Mouse (Mus musculus) adrenal gland, postnatal 25 days (tissue): ENCODE data around the gene Kcna10. TPM values are rescaled to one million over a fixed set of nuclear protein-coding genes. Genes with fewer than 3 reads are reported as not detected.

ENCODE experiments used
- DNase-seq: peaks from one replicate; pipeline ENCODE4 v3.0.0; 2021; ENCODE audit warnings: mixed read lengths
- long read RNA-seq: library from polyadenylated mRNA; stranded (forward); transcript quantifications from one replicate; pipeline ENCODE4 v2.0.0, GENCODE M21; 2021
- total RNA-seq: library from RNA; stranded (reverse); gene quantifications from 2 replicates; pipeline ENCODE4 v1.2.3, GENCODE M21; 2021

The Kcna10 gene
- not detected in 2 replicates for total RNA-seq
- long read RNA-seq = 0 reads

GRCm38 (mm10) chr3:107182756-107183155 lies at the start of gene Kcna10:
TSS of gene Kcna10 (plus strand) at chr3:107183056.
- no peak for DNase-seq

- no peak for DNase-seq
Measured at GRCm38 (mm10) chr3:107134457-107134856, 48.4 kb upstream of the Kcna10 start.

GRCm38 (mm10) chr3:107147126-107147525 lies 35.7 kb upstream of the Kcna10 start:
- DNase-seq = no peak

- DNase-seq = peak; percentile 51
Measured at GRCm38 (mm10) chr3:107149006-107149405, 33.9 kb upstream of the Kcna10 start.

GRCm38 (mm10) chr3:107150469-107150868 lies 32.4 kb upstream of the Kcna10 start:
- DNase-seq = no peak

GRCm38 (mm10) chr3:107150872-107151540 lies 31.9 kb upstream of the Kcna10 start:
- no peak for DNase-seq

- DNase-seq = no peak
Measured at GRCm38 (mm10) chr3:107153772-107154655, 28.8 kb upstream of the Kcna10 start.

- DNase-seq = no peak
Measured at GRCm38 (mm10) chr3:107158856-107159255, 24.0 kb upstream of the Kcna10 start.

- no peak for DNase-seq
Measured at GRCm38 (mm10) chr3:107159418-107159817, 23.4 kb upstream of the Kcna10 start.

- peak; percentile 3 for DNase-seq
Measured at GRCm38 (mm10) chr3:107159859-107160324, 23.0 kb upstream of the Kcna10 start.

- no peak for DNase-seq
Measured at GRCm38 (mm10) chr3:107162741-107163140, 20.1 kb upstream of the Kcna10 start.

- no peak for DNase-seq
Measured at GRCm38 (mm10) chr3:107169552-107169951, 13.3 kb upstream of the Kcna10 start.

GRCm38 (mm10) chr3:107171964-107172363 lies 10.9 kb upstream of the Kcna10 start:
- DNase-seq = peak; percentile 7

- DNase-seq = no peak
Measured at GRCm38 (mm10) chr3:107172556-107172955, 10.3 kb upstream of the Kcna10 start.

GRCm38 (mm10) chr3:107175486-107175885 lies 7.4 kb upstream of the Kcna10 start:
- DNase-seq = peak; percentile 43

GRCm38 (mm10) chr3:107176501-107176900 lies 6.4 kb upstream of the Kcna10 start:
- no peak for DNase-seq

- DNase-seq = no peak
Measured at GRCm38 (mm10) chr3:107180860-107181259, 2.0 kb upstream of the Kcna10 start.

- no peak for DNase-seq
Measured at GRCm38 (mm10) chr3:107183178-107183577, 322 bp downstream of the Kcna10 start.

- no peak for DNase-seq
Measured at GRCm38 (mm10) chr3:107185597-107185996, 2.7 kb downstream of the Kcna10 start.

GRCm38 (mm10) chr3:107187022-107187421 lies 4.2 kb downstream of the Kcna10 start:
- DNase-seq = no peak

GRCm38 (mm10) chr3:107188226-107188899 lies 5.5 kb downstream of the Kcna10 start:
- peak; percentile 12 for DNase-seq

- DNase-seq = no peak
Measured at GRCm38 (mm10) chr3:107201310-107202180, 18.7 kb downstream of the Kcna10 start.
